Mouse (Mus musculus): ENCODE results near the gene Prdx4.
"Not testable (repeated sequence)": the region's sequence is repeated elsewhere in the genome, so short reads cannot be mapped to it uniquely, and the experiment has no call there.

Prdx4 gene

GRCm38 (mm10) chrX:155340654-155341053 lies at the start of gene Prdx4:
Prdx4 (minus strand) TSS chrX:155340754.
- no peak for DNase-seq (ENCODE audit: low spot score)

- DNase-seq (ENCODE audit: low spot score) = peak; percentile 20
Measured at GRCm38 (mm10) chrX:155376538-155376937, 36.0 kb upstream of the Prdx4 start.

GRCm38 (mm10) chrX:155375458-155375857 lies 34.9 kb upstream of the Prdx4 start:
- DNase-seq (ENCODE audit: low spot score) = no peak

- not testable (repeated sequence) for DNase-seq (ENCODE audit: low spot score)
Measured at GRCm38 (mm10) chrX:155370110-155370509, 29.6 kb upstream of the Prdx4 start.

GRCm38 (mm10) chrX:155365095-155365494 lies 24.5 kb upstream of the Prdx4 start:
- no peak for DNase-seq (ENCODE audit: low spot score)

GRCm38 (mm10) chrX:155346249-155346648 lies 5.7 kb upstream of the Prdx4 start:
- no peak for DNase-seq (ENCODE audit: low spot score)

- DNase-seq (ENCODE audit: low spot score) = peak; percentile 72
Measured at GRCm38 (mm10) chrX:155337905-155338721, 2.4 kb downstream of the Prdx4 start.

- DNase-seq (ENCODE audit: low spot score) = no peak
Measured at GRCm38 (mm10) chrX:155337567-155337904, 3.0 kb downstream of the Prdx4 start.

- DNase-seq (ENCODE audit: low spot score) = peak; percentile 41
Measured at GRCm38 (mm10) chrX:155318005-155318404, 22.5 kb downstream of the Prdx4 start.

- DNase-seq (ENCODE audit: low spot score) = no peak
Measured at GRCm38 (mm10) chrX:155306390-155306789, 34.2 kb downstream of the Prdx4 start.

GRCm38 (mm10) chrX:155280427-155281044 lies 60.0 kb downstream of the Prdx4 start:
- DNase-seq (ENCODE audit: low spot score) = no peak

- DNase-seq (ENCODE audit: low spot score) = no peak
Measured at GRCm38 (mm10) chrX:155278483-155278882, 62.1 kb downstream of the Prdx4 start.
